In the genomic region with DNA sequence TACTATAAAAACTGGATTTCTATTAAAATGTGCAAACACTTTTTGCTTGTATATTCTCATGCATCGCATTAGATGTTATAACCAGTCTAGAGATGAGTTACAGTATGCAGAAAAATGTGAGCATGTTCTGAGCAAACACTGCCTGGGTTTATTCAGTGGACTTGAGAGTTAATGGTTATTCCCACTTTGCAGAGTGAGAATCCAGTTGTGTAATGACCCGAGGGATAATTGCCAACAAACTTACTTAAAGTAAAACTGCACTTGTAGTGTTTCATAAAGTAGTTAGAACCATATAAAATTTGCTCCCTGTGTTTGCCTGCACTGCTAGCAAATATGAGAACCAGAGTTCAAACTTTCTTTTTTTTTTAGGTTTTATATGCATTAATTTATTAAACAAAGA, we compare ENCODE assay signal across 15 mouse cellular contexts.
DNase-seq lines count a peak whose midpoint lies in the region; ATAC-seq and TF ChIP-seq lines count a peak whose summit lies in the region.
"Had no signal": no experiment of that assay in that cellular context is flagged by ENCODE, and none has a peak within 500 bp of the region (broad histone marks: within the 10 kb centered on the region; RNA-seq: fewer than 3 reads in every experiment).

No protein-coding gene starts in this region.

- intact Hi-C loops in left cerebral cortex, postnatal 14 days (cut with DNase I) = no loop called here

- no peak for TF ChIP-seq CTCF in midbrain, postnatal 0 days (IDR thresholded peaks at IDR 0.05)

- no peak overlapping the region for H3K4me2 ChIP-seq in kidney, embryonic 14.5 days (replicated peaks; ENCODE audit: low read depth, low read length)
- H3K4me2 ChIP-seq in midbrain, postnatal 0 days (ENCODE audit: low read depth, low read length, poor library complexity, severe bottlenecking) = no peak overlapping the region
- H3K4me2 ChIP-seq: embryonic facial prominence, embryonic 13.5 days; forebrain, embryonic 13.5 days; heart, embryonic 11.5 days; heart, embryonic 15.5 days had no signal

- peak; percentile 5 for DNase-seq in kidney, adult 11 months
- no peak for DNase-seq in kidney, postnatal 4 days
- DNase-seq in kidney, postnatal 14 days = peak; percentile 52
- peak; percentile 10 for DNase-seq in midbrain, postnatal 0 days (ENCODE audit: low spot score)
- DNase-seq in midbrain, embryonic 10.5 days (ENCODE audit: low spot score) = no peak
- DNase-seq in left cerebral cortex, postnatal 14 days (ENCODE audit: low spot score in 2 of 2) = no peak
- DNase-seq: adrenal gland, postnatal 25 days; forebrain, postnatal 0 days; heart, adult 2 months; heart, postnatal 14 days had no signal

- no peaks in the 10 kb centered on the region for H3K36me3 ChIP-seq in kidney, embryonic 14.5 days (ENCODE audit: control insufficient read depth, insufficient read depth, low read length)
- H3K36me3 ChIP-seq in midbrain, postnatal 0 days (ENCODE audit: insufficient read depth, low read length) = no peaks in the 10 kb centered on the region
- no peaks in the 10 kb centered on the region for H3K36me3 ChIP-seq in midbrain, embryonic 10.5 days
- H3K36me3 ChIP-seq: embryonic facial prominence, embryonic 13.5 days; heart, embryonic 15.5 days had no signal

- H3K4me3 ChIP-seq in kidney, embryonic 14.5 days (ENCODE audit: low read length) = no peak overlapping the region
- no peak overlapping the region for H3K4me3 ChIP-seq in midbrain, postnatal 0 days (ENCODE audit: low read depth, low read length)
- no peak overlapping the region for H3K4me3 ChIP-seq in midbrain, embryonic 10.5 days
- H3K4me3 ChIP-seq: embryonic facial prominence, embryonic 13.5 days; forebrain, embryonic 13.5 days; heart, adult 2 months; heart, embryonic 15.5 days had no signal

- no peak overlapping the region for H3K27ac ChIP-seq in kidney, embryonic 14.5 days (ENCODE audit: low read depth, low read length)
- H3K27ac ChIP-seq in midbrain, postnatal 0 days (ENCODE audit: low read depth, low read length) = no peak overlapping the region
- H3K27ac ChIP-seq in midbrain, embryonic 10.5 days (replicated peaks) = no peak overlapping the region
- H3K27ac ChIP-seq: embryonic facial prominence, embryonic 13.5 days; forebrain, embryonic 13.5 days; heart, adult 2 months; heart, embryonic 15.5 days had no signal

- H3K4me1 ChIP-seq in kidney, embryonic 14.5 days (ENCODE audit: control insufficient read depth, insufficient read depth, low read length) = no peaks in the 10 kb centered on the region
- no peaks in the 10 kb centered on the region for H3K4me1 ChIP-seq in midbrain, postnatal 0 days (ENCODE audit: insufficient read depth, low read length)
- no peaks in the 10 kb centered on the region for H3K4me1 ChIP-seq in midbrain, embryonic 10.5 days
- H3K4me1 ChIP-seq: forebrain, embryonic 13.5 days; heart, embryonic 15.5 days had no signal

- WGBS in kidney, embryonic 14.5 days = 73% methylated on average over 2 of the region's 2 CpGs
- 83% methylated on average over 2 of the region's 2 CpGs for WGBS in midbrain, postnatal 0 days
- WGBS in midbrain, embryonic 10.5 days = 81% methylated on average over 2 of the region's 2 CpGs

- no peak overlapping the region for H3K9ac ChIP-seq in kidney, embryonic 14.5 days (ENCODE audit: low read depth, low read length)
- H3K9ac ChIP-seq in midbrain, postnatal 0 days (replicated peaks; ENCODE audit: low read length, poor library complexity, severe bottlenecking) = no peak overlapping the region
- H3K9ac ChIP-seq: embryonic facial prominence, embryonic 13.5 days; forebrain, embryonic 13.5 days; forebrain, postnatal 0 days; heart, embryonic 15.5 days had no signal

- H3K9me3 ChIP-seq in kidney, embryonic 14.5 days (ENCODE audit: control insufficient read depth, low read length) = no peaks in the 10 kb centered on the region
- no peaks in the 10 kb centered on the region for H3K9me3 ChIP-seq in midbrain, postnatal 0 days (ENCODE audit: low read length)
- no peaks in the 10 kb centered on the region for H3K9me3 ChIP-seq in midbrain, embryonic 10.5 days (replicated peaks)
- H3K9me3 ChIP-seq: embryonic facial prominence, embryonic 13.5 days; forebrain, embryonic 13.5 days; heart, embryonic 15.5 days had no signal

- ATAC-seq in kidney, embryonic 14.5 days (ENCODE audit: low FRiP score, low TSS enrichment) = no peak
- no peak for ATAC-seq in midbrain, postnatal 0 days (ENCODE audit: low FRiP score)
- ATAC-seq: forebrain, embryonic 13.5 days; forebrain, postnatal 0 days had no signal

- H3K27me3 ChIP-seq in kidney, embryonic 14.5 days (ENCODE audit: control insufficient read depth, insufficient read depth, low read length) = no peaks in the 10 kb centered on the region
- H3K27me3 ChIP-seq in midbrain, postnatal 0 days (ENCODE audit: insufficient read depth, low read length) = no peaks in the 10 kb centered on the region
- H3K27me3 ChIP-seq in midbrain, embryonic 10.5 days (ENCODE audit: low read depth, poor library complexity, severe bottlenecking) = no peaks in the 10 kb centered on the region
- H3K27me3 ChIP-seq: embryonic facial prominence, embryonic 13.5 days; forebrain, embryonic 13.5 days; heart, embryonic 15.5 days had no signal

Comparison
In these comparisons a context has a peak if more than half of its experiments do, and no peak if none do; other contexts are left out.
1. DNase-seq: peak in kidney, adult 11 months (single experiment), kidney, postnatal 14 days (single experiment) and midbrain, postnatal 0 days (single experiment); none in kidney, postnatal 4 days (0 of 2), midbrain, embryonic 10.5 days (single experiment) and left cerebral cortex, postnatal 14 days (0 of 2).